Mouse (Mus musculus) CH12.LX (cell line): ENCODE measurements around the gene Gm960. TPM values are rescaled to one million over a fixed set of nuclear protein-coding genes. Genes with fewer than 3 reads are reported as not detected.

ENCODE experiments used
- DNase-seq: peaks from one replicate; pipeline ENCODE4 v3.0.0-alpha.2; 2013; ENCODE audit errors: extremely low read depth
- H3K27ac ChIP-seq: 2 replicates; pipeline ENCODE4 v1.5.1; 2012; ENCODE audit warnings: low read depth, mild to moderate bottlenecking, control low read depth, moderate library complexity; ENCODE audit not compliant: insufficient read depth
- H3K27me3 ChIP-seq: replicated peaks from 2 replicates; pipeline ENCODE3; 2012; ENCODE audit warnings: inconsistent platforms
- H3K36me3 ChIP-seq, 2 experiments: replicated peaks in 1 of 2; 2 replicates each; pipeline versions ENCODE3 to v1.6.1; 2012; ENCODE audit warnings: inconsistent platforms in 1 of 2, low read length in 1 of 2, mild to moderate bottlenecking in 1 of 2, mixed read lengths in 1 of 2, moderate library complexity in 1 of 2; ENCODE audit not compliant: control insufficient read depth in 1 of 2, insufficient read depth in 1 of 2
- H3K4me1 ChIP-seq, 2 experiments: 2 replicates each; pipeline ENCODE4 v1.6.1; 2012; ENCODE audit warnings: inconsistent platforms in 1 of 2, moderate library complexity in 1 of 2; ENCODE audit not compliant: insufficient read depth in 2 of 2, control insufficient read depth in 1 of 2
- H3K4me2 ChIP-seq: 2 replicates; pipeline ENCODE4 v1.6.1; 2012; ENCODE audit warnings: low read depth, mild to moderate bottlenecking, control low read depth; ENCODE audit not compliant: poor library complexity, insufficient read depth, severe bottlenecking
- H3K4me3 ChIP-seq, 3 experiments: fragments of 150-350 bp in 1 of 3; sonication (generic) in 1 of 3; replicated peaks in 1 of 3; 2 replicates each; pipeline versions ENCODE3 to v1.5.1; 2011 to 2012; ENCODE audit warnings: low read depth in 2 of 3, low read length in 2 of 3, mild to moderate bottlenecking in 2 of 3, moderate library complexity in 2 of 3, control low read depth in 1 of 3, improper control_type of control experiment in 1 of 3, inconsistent platforms in 1 of 3, mixed read lengths in 1 of 3; ENCODE audit not compliant: poor library complexity in 1 of 3
- H3K79me2 ChIP-seq: replicated peaks from 2 replicates; pipeline ENCODE4 v1.6.1; 2012; ENCODE audit warnings: mild to moderate bottlenecking, moderate library complexity; ENCODE audit not compliant: control insufficient read depth, poor library complexity, insufficient read depth, severe bottlenecking; ENCODE audit errors: extremely low read depth
- H3K9ac ChIP-seq: 2 replicates; pipeline ENCODE4 v1.6.1; 2012; ENCODE audit warnings: low read depth, mild to moderate bottlenecking, control low read depth, moderate library complexity; ENCODE audit not compliant: insufficient read depth
- H3K9me3 ChIP-seq: replicated peaks from 2 replicates; pipeline ENCODE3; 2012; ENCODE audit warnings: low read length, inconsistent platforms, mixed read lengths
- CHD1 ChIP-seq: IDR thresholded peaks from 2 replicates; pipeline ENCODE4 v1.6.1; 2012; ENCODE audit warnings: low read depth, low read length, improper control_type of control experiment, inconsistent platforms
- CHD2 ChIP-seq: IDR thresholded peaks from 2 replicates; pipeline ENCODE4 v1.6.1; 2011; ENCODE audit warnings: low read length, improper control_type of control experiment
- CTCF ChIP-seq, 2 experiments: IDR thresholded peaks in 1 of 2; conservative IDR thresholded peaks in 1 of 2; 2 replicates each; pipeline ENCODE4 v1.5.1; 2011 to 2012; ENCODE audit warnings: low read depth in 2 of 2, low read length in 2 of 2, improper control_type of control experiment in 1 of 2, inconsistent platforms in 1 of 2, mild to moderate bottlenecking in 1 of 2, moderate library complexity in 1 of 2
- EP300 ChIP-seq: IDR thresholded peaks from 2 replicates; pipeline ENCODE4 v1.6.1; 2011; ENCODE audit warnings: low read length, improper control_type of control experiment
- ETS1 ChIP-seq: conservative IDR thresholded peaks from 2 replicates; pipeline ENCODE4 v1.6.1; 2012; ENCODE audit warnings: low read depth, mild to moderate bottlenecking, inconsistent platforms, low read length, improper control_type of control experiment, moderate library complexity
- HCFC1 ChIP-seq: IDR thresholded peaks from 2 replicates; pipeline ENCODE4 v1.6.1; 2012; ENCODE audit warnings: low read depth, mild to moderate bottlenecking, inconsistent platforms, low read length, improper control_type of control experiment
- IRF4 ChIP-seq: IDR thresholded peaks from 2 replicates; pipeline ENCODE4 v1.6.1; 2014; ENCODE audit warnings: low read depth, mild to moderate bottlenecking, inconsistent platforms, low read length, improper control_type of control experiment
- JUN ChIP-seq: IDR thresholded peaks from 2 replicates; pipeline ENCODE4 v1.6.1; 2011; ENCODE audit warnings: low read depth, mild to moderate bottlenecking, low read length, improper control_type of control experiment, moderate library complexity; ENCODE audit not compliant: insufficient read depth
- MAFK ChIP-seq: IDR thresholded peaks from 2 replicates; pipeline ENCODE4 v1.6.1; 2011; ENCODE audit warnings: low read length, improper control_type of control experiment; ENCODE audit not compliant: insufficient replicate concordance
- MEF2A ChIP-seq: IDR thresholded peaks from 2 replicates; pipeline ENCODE4 v1.6.1; 2014; ENCODE audit warnings: low read depth, mild to moderate bottlenecking, inconsistent platforms, low read length, improper control_type of control experiment, borderline replicate concordance
- MYC ChIP-seq: IDR thresholded peaks from 2 replicates; pipeline ENCODE4 v1.6.1; 2011; ENCODE audit warnings: low read depth, mild to moderate bottlenecking, improper control_type of control experiment, low read length
- NRF1 ChIP-seq: IDR thresholded peaks from 2 replicates; pipeline ENCODE4 v1.6.1; 2014; ENCODE audit warnings: low read depth, mild to moderate bottlenecking, inconsistent platforms, low read length, improper control_type of control experiment, moderate library complexity
- PAX5 ChIP-seq: IDR thresholded peaks from 2 replicates; pipeline ENCODE4 v1.6.1; 2012; ENCODE audit warnings: low read length, inconsistent platforms, mixed read lengths
- RCOR1 ChIP-seq: conservative IDR thresholded peaks from 2 replicates; pipeline ENCODE4 v1.6.1; 2012; ENCODE audit warnings: low read depth, mild to moderate bottlenecking, inconsistent platforms, low read length, improper control_type of control experiment
- TCF12 ChIP-seq: IDR thresholded peaks from 2 replicates; pipeline ENCODE4 v1.6.1; 2014; ENCODE audit warnings: low read depth, mild to moderate bottlenecking, inconsistent platforms, low read length, improper control_type of control experiment
- UBTF ChIP-seq: IDR thresholded peaks from 2 replicates; pipeline ENCODE4 v1.6.1; 2012; ENCODE audit warnings: low read depth, mild to moderate bottlenecking, inconsistent platforms, low read length, improper control_type of control experiment, moderate library complexity
- USF2 ChIP-seq: conservative IDR thresholded peaks from 2 replicates; pipeline ENCODE4 v1.6.1; 2011; ENCODE audit warnings: low read depth, low read length, improper control_type of control experiment
- ZC3H11A ChIP-seq: IDR thresholded peaks from 2 replicates; pipeline ENCODE4 v1.6.1; 2012; ENCODE audit warnings: low read depth, mild to moderate bottlenecking, inconsistent platforms, low read length, improper control_type of control experiment
- ZKSCAN1 ChIP-seq: IDR thresholded peaks from 2 replicates; pipeline ENCODE4 v1.6.1; 2012; ENCODE audit warnings: low read depth, inconsistent platforms, low read length, improper control_type of control experiment, borderline replicate concordance
- ZMIZ1 ChIP-seq: IDR thresholded peaks from 2 replicates; pipeline ENCODE4 v1.6.1; 2012; ENCODE audit warnings: low read depth, mild to moderate bottlenecking, inconsistent platforms, low read length, improper control_type of control experiment
- ZNF384 ChIP-seq: IDR thresholded peaks from 2 replicates; pipeline ENCODE4 v1.6.1; 2012; ENCODE audit warnings: low read depth, low read length, improper control_type of control experiment, inconsistent platforms
- dilution Hi-C: fragments of 300-500 bp; cut with MboI; formaldehyde crosslinking; loops from 2 replicates; pipeline ENCODE4 v1.14.3; 2020; ENCODE audit warnings: low sequenced_read_pairs; ENCODE audit not compliant: extremely low pct_unique_long_range_greater_than_20kb, extremely low pct_ligation_motif_present
- in situ Hi-C: fragments of 300-500 bp; cut with MboI; formaldehyde crosslinking; loops from 3 replicates; pipeline ENCODE4 v1.14.3; 2019; ENCODE audit warnings: low sequenced_read_pairs, low pct_ligation_motif_present, low pct_unique_long_range_greater_than_20kb, mixed read lengths
- polyA plus RNA-seq: library from polyadenylated mRNA; unstranded; fragments of >175 nt; gene quantifications from 2 replicates; pipeline ENCODE4 v1.2.1, GENCODE M21; 2012; ENCODE audit warnings: low read depth; ENCODE audit not compliant: insufficient read length
- total RNA-seq, 2 experiments: library from RNA; depleted of rRNA; stranded (reverse); fragments of 300-350 nt in 1 of 2; fragments of >200 nt in 1 of 2; gene quantifications; 2 replicates each; pipeline ENCODE4 v1.2.3; 2012 to 2014

The Gm960 gene
- total and polyA plus RNA-seq, 3 experiments: 0.38 TPM; not detected in 2

DNA sequence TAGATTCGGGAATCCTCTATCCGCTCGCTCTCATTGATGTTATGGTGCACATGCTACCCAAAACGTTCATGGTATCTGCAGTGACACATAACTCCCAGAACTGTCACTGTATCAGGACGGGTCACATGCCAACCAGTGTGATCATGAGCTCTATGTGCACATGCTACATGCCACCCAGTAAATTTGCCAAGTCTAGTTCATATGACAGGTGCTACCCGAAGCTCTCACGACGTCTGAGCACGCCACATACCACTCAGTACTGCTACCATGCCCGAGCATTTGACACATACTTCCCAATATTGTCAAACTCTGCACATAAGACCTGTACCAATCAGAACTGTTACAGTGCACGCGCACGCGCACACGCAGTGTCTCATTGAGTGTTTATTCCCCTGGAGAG lies 21.6 kb upstream of the Gm960 start:
- H3K4me2 ChIP-seq: peak overlapping the region; percentile 60
- TF ChIP-seq JUN: no peak
- TF ChIP-seq ZNF384: no peak
- no peak for TF ChIP-seq RCOR1
- no peak for TF ChIP-seq EP300
- no peak for TF ChIP-seq CHD1
- TF ChIP-seq IRF4: no peak
- no peak for TF ChIP-seq NRF1
- no peak for TF ChIP-seq ZMIZ1
- no peak for TF ChIP-seq USF2
- TF ChIP-seq ZC3H11A: no peak
- no peak for TF ChIP-seq ZKSCAN1
- TF ChIP-seq MEF2A: no peak
- no peak for TF ChIP-seq TCF12
- no peak for TF ChIP-seq CHD2
- no peak for TF ChIP-seq PAX5
- no peak for TF ChIP-seq MAFK
- TF ChIP-seq ETS1: no peak
- TF ChIP-seq HCFC1: no peak
- TF ChIP-seq UBTF: no peak

GRCm38 (mm10) chr19:4719351-4719764 lies 20.9 kb upstream of the Gm960 start:
- no peaks in the 10 kb centered on the region for H3K79me2 ChIP-seq
- no peak overlapping the region for H3K27ac ChIP-seq
- H3K9me3 ChIP-seq: no peaks in the 10 kb centered on the region
- H3K4me3 ChIP-seq: no peak overlapping the region
- peaks cover 0 to 6% of the 10 kb centered on the region in 2 experiments; a peak in 2 of 4 replicates for H3K4me1 ChIP-seq
- dilution Hi-C loops: no loop called here
- no peak overlapping the region for H3K9ac ChIP-seq
- in situ Hi-C loops: no loop called here
- TF ChIP-seq UBTF: no peak
- TF ChIP-seq TCF12: no peak
- no peak for TF ChIP-seq MEF2A
- no peak for TF ChIP-seq ZMIZ1
- no peak for TF ChIP-seq MYC
- TF ChIP-seq ETS1: no peak
- TF ChIP-seq CTCF (conservative IDR thresholded peaks at IDR 0.05 in 1 of 2, IDR thresholded peaks at IDR 0.05 in 1 of 2; ENCODE audit: low read depth in 2 of 2, low read length in 2 of 2): no peak
- no peak for TF ChIP-seq CHD2
- H3K4me2 ChIP-seq: no peak overlapping the region
- H3K27me3 ChIP-seq: peaks cover 18% of the 10 kb centered on the region
- DNase-seq: no peak
- no peaks in the 10 kb centered on the region for H3K36me3 ChIP-seq

More for the DNA sequence above, 21.6 kb upstream of the Gm960 start:
- Histone ChIP-seq H3K4me3 (peak overlapping the region in 2 of 3 experiments; percentile 45 to 48), H3K79me2 (no peaks in the 10 kb centered on the region), H3K27me3 (peaks cover 19% of the 10 kb centered on the region), H3K36me3 (no peaks in the 10 kb centered on the region), H3K27ac (no peak overlapping the region), H3K4me1 (peaks cover 0 to 6% of the 10 kb centered on the region in 2 experiments; a peak in 2 of 4 replicates), H3K9me3 (no peaks in the 10 kb centered on the region), H3K9ac (peak overlapping the region; percentile 32; the same call in 1 of the 2 replicates)
- in situ Hi-C loops (no loop called here), dilution Hi-C loops (no loop called here)
- DNase-seq: no peak
